Mouse (Mus musculus) MEL (cell line): Measurements from ENCODE around the gene Mib2.

Source experiments
- CTCF ChIP-seq, 3 experiments: IDR thresholded peaks in 2 of 3; conservative IDR thresholded peaks in 1 of 3; 2 replicates each; pipeline ENCODE4 v1.5.1; 2011 to 2012; ENCODE audit warnings: low read length in 3 of 3, low read depth in 2 of 3, mild to moderate bottlenecking in 2 of 3, improper control_type of control experiment in 1 of 3, inconsistent platforms in 1 of 3, mixed read lengths in 1 of 3, moderate library complexity in 1 of 3; ENCODE audit not compliant: control insufficient read depth in 1 of 3, insufficient read depth in 1 of 3, poor library complexity in 1 of 3, severe bottlenecking in 1 of 3
- EP300 ChIP-seq, 2 experiments: IDR thresholded peaks; 2 replicates each; pipeline ENCODE4 v1.6.1; 2011; ENCODE audit warnings: improper control_type of control experiment in 2 of 2, low read length in 2 of 2, low read depth in 1 of 2, mild to moderate bottlenecking in 1 of 2
- MAFK ChIP-seq: IDR thresholded peaks from 2 replicates; pipeline ENCODE4 v1.6.1; 2011; ENCODE audit warnings: low read depth, mild to moderate bottlenecking, low read length, improper control_type of control experiment, borderline replicate concordance
- MAZ ChIP-seq: IDR thresholded peaks from 2 replicates; pipeline ENCODE4 v1.6.1; 2012; ENCODE audit warnings: low read depth, mild to moderate bottlenecking, inconsistent platforms, low read length, improper control_type of control experiment
- NRF1 ChIP-seq: IDR thresholded peaks from 2 replicates; pipeline ENCODE4 v1.6.1; 2014; ENCODE audit warnings: low read depth, mild to moderate bottlenecking, inconsistent platforms, low read length, improper control_type of control experiment, moderate library complexity; ENCODE audit not compliant: poor library complexity, insufficient read depth, severe bottlenecking
- POLR2A ChIP-seq, 2 experiments: IDR thresholded peaks; 2 replicates each; pipeline ENCODE4 v1.6.1; 2011 to 2012; ENCODE audit warnings: low read length in 2 of 2, mild to moderate bottlenecking in 2 of 2, control low read depth in 1 of 2, improper control_type of control experiment in 1 of 2, low read depth in 1 of 2, moderate library complexity in 1 of 2; ENCODE audit not compliant: control insufficient read depth in 1 of 2, insufficient read depth in 1 of 2, poor library complexity in 1 of 2
- POLR2AphosphoS2 ChIP-seq: IDR thresholded peaks from 2 replicates; pipeline ENCODE4 v1.6.1; 2011; ENCODE audit warnings: low read length, improper control_type of control experiment
- RAD21 ChIP-seq: IDR thresholded peaks from 2 replicates; pipeline ENCODE4 v1.6.1; 2011; ENCODE audit warnings: mild to moderate bottlenecking, low read depth, low read length, improper control_type of control experiment
- TBP ChIP-seq: IDR thresholded peaks from 2 replicates; pipeline ENCODE4 v1.8.0; 2011; ENCODE audit warnings: low read depth, low read length, improper control_type of control experiment
- USF1 ChIP-seq: IDR thresholded peaks from 2 replicates; pipeline ENCODE4 v1.6.1; 2014; ENCODE audit warnings: low read depth, mild to moderate bottlenecking, inconsistent platforms, low read length, improper control_type of control experiment, moderate library complexity
- ZKSCAN1 ChIP-seq: IDR thresholded peaks from 2 replicates; pipeline ENCODE4 v1.6.1; 2012; ENCODE audit warnings: low read depth, mild to moderate bottlenecking, inconsistent platforms, low read length, improper control_type of control experiment, moderate library complexity

GRCm38 (mm10) chr4:155654456-155655298 lies 14.3 kb downstream of the Mib2 start:
- no peak for TF ChIP-seq USF1
- TF ChIP-seq CTCF (IDR thresholded peaks at IDR 0.05 in 2 of 3, conservative IDR thresholded peaks at IDR 0.05 in 1 of 3; ENCODE audit: control insufficient read depth in 1 of 3, insufficient read depth in 1 of 3, low read depth in 2 of 3, low read length in 3 of 3, poor library complexity in 1 of 3, severe bottlenecking in 1 of 3) = no peak
- no peak for TF ChIP-seq EP300 (IDR thresholded peaks at IDR 0.05; ENCODE audit: low read depth in 1 of 2, low read length in 2 of 2)
- no peak for TF ChIP-seq MAFK
- TF ChIP-seq POLR2A (IDR thresholded peaks at IDR 0.05; ENCODE audit: control insufficient read depth in 1 of 2, insufficient read depth in 1 of 2, low read depth in 1 of 2, low read length in 2 of 2, poor library complexity in 1 of 2) = no peak
- no peak for TF ChIP-seq TBP
- TF ChIP-seq ZKSCAN1 = no peak
- no peak for TF ChIP-seq POLR2AphosphoS2
- TF ChIP-seq NRF1 = no peak
- no peak for TF ChIP-seq MAZ
- no peak for TF ChIP-seq RAD21
